Mouse (Mus musculus) urinary bladder, adult 2 months (tissue): ENCODE results near the gene Msi2. TPM values are rescaled to one million over a fixed set of nuclear protein-coding genes. Genes with fewer than 3 reads are reported as not detected.

Experiments used
- DNase-seq: peaks from one replicate; pipeline ENCODE4 v3.0.0; 2022; ENCODE audit warnings: low spot score
- polyA plus RNA-seq: library from polyadenylated mRNA; depleted of rRNA; stranded (reverse); fragments of >200 nt; gene quantifications from 2 replicates; pipeline ENCODE4 v1.2.3, GENCODE M21; 2012

Msi2 gene
- polyA plus RNA-seq, 1 experiment = 44.7 TPM

GRCm38 (mm10) chr11:88564810-88565209 is 153.5 kb downstream of the Msi2 start:
- no peak for DNase-seq

- no peak for DNase-seq
These were observed 153.9 kb downstream of the Msi2 start for GRCm38 (mm10) chr11:88564363-88564762.

- DNase-seq = no peak
These were observed 157.1 kb downstream of the Msi2 start for GRCm38 (mm10) chr11:88561191-88561590.

- DNase-seq = no peak
These were observed 157.7 kb downstream of the Msi2 start for GRCm38 (mm10) chr11:88560634-88561033.

DNA sequence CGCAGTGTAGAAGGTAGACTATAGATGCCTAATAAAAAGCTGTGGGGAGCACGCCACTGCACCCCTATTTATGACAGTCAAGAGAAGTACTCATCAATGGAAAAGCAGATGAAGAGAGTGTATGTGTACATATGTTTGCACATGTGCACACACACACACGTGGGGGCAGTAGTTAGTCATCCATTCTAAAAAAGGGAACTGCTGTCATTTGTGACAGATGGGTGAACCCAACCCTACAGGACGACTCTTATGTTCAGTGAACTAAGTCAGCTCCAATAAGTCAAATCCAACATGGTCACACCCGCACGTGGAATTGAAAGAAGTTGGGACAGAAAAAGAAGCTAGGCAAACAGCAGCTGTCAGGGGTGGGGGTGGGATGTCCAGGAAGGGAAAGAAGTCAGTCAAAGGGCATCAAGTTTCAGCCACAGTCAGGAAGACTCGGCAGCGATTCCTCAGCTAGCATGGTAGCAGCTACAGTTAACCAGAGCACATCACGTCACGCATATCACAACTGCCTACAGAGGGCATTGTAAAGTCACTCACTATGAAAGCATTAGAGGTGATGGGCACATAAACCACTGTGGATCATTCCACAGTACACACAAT is 158.8 kb downstream of the Msi2 start:
- DNase-seq = no peak

DNA sequence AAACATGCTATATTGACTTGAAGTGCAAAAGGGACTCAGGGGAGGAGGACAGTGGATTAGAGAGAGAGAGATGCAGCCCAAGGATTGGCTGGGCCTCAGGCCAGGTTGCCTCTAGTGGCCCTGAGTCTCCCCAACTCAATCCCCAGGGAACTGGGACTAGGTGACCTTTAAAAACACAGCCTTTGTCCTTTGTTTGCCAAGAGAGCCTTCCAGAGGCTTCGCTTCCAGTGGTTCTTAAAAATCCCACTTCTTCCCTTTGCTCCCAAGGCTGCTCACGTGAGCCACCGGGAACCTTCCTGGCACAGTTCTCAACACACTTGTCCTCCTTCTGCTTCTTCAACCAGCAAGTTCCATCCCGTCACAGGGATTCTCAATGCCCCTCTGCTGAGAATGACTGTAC is 159.6 kb downstream of the Msi2 start:
- DNase-seq = no peak

GRCm38 (mm10) chr11:88557828-88558580 is 160.3 kb downstream of the Msi2 start:
- no peak for DNase-seq

DNA sequence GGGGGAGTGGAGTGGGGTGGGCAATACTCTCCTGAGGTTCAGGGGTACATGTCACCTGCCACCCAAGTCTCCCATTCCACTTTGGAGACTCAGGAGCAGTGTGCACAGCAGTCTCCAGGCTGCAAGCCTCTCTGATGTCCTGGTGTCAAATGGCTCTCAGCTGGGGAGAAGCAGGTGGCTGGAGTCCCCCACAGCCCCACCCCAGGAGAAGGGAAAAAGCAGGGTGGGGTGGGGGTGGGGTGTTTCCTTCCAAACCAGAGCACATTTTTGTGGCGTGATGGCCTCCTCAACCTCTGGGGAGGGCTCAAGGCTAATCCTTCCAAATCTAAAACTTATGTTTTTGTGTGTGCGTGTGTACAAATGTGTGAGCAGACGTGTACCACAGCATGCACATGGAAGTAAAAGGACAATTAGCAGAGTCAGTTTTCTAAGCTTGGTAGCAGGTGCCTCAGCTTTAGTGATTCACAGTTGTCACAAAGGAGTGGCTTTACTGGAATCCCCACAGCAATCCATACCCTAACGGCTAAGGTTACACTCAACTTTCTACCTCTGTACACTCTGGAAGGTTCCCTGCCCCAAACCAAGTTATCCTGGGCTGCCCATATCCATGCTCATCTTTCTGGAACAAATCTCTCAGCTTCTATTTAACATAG is 161.1 kb downstream of the Msi2 start:
- no peak for DNase-seq

DNA sequence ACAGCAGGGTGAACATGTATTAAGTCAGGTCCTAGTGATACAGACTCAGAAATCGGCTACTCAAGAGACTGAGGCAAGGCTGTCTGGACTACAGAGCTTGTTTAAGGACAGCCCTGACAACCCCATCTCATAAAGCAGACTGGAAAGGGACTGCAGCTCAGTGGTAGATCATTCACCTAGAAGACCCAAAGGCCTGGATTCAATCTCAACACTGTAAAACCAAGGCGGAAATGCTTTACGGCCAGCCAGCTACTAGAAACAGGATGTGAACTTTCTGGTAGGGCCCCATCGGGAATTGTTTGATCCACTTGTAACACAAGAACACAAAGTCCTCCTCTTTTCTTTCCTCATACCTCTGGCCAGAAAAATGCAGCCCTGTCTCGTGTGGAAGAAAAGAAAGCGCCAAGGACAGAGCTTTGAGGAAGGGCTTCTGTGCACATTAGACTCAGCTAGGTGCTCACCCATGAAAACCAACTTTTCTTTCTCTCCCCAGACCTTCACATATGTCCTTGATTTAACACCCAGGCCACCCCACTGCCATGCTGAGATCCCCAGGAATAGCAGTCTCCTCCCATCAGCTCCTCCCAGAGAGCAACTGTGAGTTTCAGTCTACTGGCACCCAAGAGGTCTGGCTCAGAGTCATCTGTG is 162.3 kb downstream of the Msi2 start:
- no peak for DNase-seq

DNA sequence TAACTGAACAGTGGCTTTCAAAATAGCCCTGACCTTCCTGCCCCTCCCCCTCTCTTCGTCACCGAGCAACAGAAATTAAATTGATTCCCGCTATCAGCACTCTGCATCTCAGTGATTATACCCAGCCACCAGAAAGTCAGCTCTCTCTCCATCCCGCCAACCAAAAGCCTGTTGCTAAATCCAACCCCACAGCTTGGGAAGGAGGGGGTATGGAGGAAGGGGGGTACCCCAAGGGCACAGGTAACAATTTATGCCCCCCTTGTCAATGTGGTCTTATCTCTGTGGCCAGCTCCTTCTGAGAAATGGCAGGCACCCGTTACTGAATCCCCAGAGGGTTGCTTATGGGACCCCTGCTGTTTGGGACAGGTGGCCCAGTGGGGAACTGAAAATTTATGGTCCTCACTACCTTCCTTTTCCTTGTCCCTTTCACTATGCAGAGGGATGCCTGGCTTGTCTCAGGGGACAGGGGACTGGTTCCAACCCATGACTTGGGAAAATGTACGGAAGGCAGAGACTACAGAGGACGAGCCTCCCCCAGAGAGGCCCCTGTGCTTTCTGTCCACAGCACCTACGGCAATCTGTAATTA is 163.0 kb downstream of the Msi2 start:
- no peak for DNase-seq

GRCm38 (mm10) chr11:88553521-88554310 is 164.6 kb downstream of the Msi2 start:
- no peak for DNase-seq

- peak; percentile 56 for DNase-seq
These were observed 165.3 kb downstream of the Msi2 start for GRCm38 (mm10) chr11:88552987-88553386.

- DNase-seq = no peak
These were observed 165.9 kb downstream of the Msi2 start for GRCm38 (mm10) chr11:88552385-88552784.

DNA sequence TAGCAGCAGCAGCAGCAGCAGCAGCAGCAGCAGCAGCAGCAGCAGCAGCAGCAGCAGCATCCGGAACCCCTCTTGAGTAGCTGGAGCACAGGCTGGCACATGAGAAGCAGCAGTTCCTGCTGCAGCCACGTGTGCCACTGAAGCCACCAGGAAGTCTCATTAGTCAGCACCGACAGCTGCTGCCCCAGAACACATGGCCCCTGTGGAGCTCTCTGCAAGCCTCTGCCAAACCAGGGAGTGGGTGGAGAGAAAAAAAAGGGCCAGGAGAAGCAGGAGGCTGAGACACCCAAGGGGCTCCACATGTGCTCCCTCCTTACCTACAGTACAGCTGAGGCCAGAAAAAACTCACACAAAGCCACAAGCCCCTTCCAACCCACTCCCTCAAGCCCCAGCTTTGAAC is 167.3 kb downstream of the Msi2 start:
- DNase-seq = no peak

GRCm38 (mm10) chr11:88550083-88550907 is 168.0 kb downstream of the Msi2 start:
- DNase-seq = no peak

DNA sequence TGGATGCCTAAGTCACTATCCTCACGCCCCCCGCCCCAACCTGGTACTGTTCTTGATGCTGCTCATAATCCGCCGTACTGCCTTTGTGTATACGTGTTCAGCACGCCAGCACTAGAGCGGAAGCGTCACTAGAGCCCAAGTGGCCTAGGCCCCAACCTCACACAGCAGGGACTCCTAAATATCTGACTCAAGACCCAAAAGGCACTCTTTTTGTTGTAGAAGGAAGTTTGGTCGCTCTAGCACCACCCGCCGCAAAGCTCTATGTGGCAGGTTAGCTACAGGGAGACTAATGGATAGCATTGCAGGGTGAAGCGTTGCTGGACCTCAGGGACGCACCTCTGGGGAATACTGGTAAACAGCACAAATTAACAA is 168.8 kb downstream of the Msi2 start:
- DNase-seq = no peak

DNA sequence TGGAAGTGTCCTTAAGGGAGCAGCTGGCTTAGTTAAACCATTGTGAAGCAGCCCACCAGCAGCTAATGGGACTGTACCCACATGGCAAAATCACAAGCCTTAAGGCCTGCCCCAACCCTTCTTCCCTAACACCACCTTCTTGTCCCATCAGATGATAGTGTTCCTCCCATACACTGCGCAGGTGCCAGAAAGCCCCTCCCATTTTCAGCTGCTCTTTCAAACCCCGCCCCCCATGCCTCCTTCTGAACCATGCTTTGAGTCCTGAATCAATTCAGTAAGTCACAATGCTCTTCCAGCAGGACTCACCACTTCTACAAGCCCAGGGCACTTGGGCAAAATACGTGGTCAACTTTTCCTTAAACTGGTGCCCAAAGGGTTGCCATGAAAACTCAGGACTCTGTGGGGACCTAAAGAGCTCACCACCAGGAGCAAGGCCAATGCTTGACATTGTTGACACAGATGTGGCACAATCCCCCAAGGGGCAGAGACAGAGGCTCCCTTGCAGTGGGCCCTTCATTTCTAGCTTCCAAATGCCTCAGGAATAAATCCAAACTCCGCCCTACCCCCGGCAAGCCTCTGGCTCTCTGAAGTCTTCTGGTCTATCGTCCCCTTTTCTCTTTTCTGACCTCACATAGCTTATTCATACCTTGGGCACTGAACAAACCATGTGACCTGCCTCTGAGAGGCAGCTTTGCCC is 169.3 kb downstream of the Msi2 start:
- DNase-seq = no peak

- no peak for DNase-seq
These were observed 169.9 kb downstream of the Msi2 start for GRCm38 (mm10) chr11:88548423-88548822.

- no peak for DNase-seq
These were observed 174.5 kb downstream of the Msi2 start for GRCm38 (mm10) chr11:88543771-88544170.

DNA sequence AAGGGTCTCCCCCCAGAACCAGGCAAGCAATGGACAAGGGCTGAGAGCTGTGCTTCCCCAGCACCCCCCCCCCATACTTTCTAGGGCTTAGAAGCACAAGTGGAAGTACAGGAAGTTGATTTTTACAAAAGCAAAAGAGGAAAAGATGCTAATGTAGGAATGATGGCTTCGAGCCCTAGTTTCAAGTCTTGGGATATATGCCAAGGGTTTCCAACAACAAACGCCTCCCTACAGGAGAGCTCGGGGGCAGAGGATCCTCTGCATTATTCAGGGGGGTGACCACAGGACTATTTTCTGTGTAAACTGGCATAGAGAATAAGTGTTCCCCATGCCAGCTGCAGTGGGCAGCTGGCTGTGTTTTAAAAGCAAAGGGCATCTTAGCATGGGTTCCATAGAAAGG is 175.5 kb downstream of the Msi2 start:
- no peak for DNase-seq
